Mouse (Mus musculus) spleen, postnatal 14 days (tissue): ENCODE results near the gene Lrrc29.
"Not testable (repeated sequence)": the region's sequence is repeated elsewhere in the genome, so short reads cannot be mapped to it uniquely, and the experiment has no call there.

Experiments used
- DNase-seq, 2 experiments: peaks; one replicate each; pipeline ENCODE4 v3.0.0; 2021 to 2022; ENCODE audit warnings: low spot score in 2 of 2

The Lrrc29 gene

GRCm38 (mm10) chr8:105291364-105291763 lies 34.7 kb downstream of the Lrrc29 start:
- not testable (repeated sequence) for DNase-seq

GRCm38 (mm10) chr8:105290554-105291314 lies 35.3 kb downstream of the Lrrc29 start:
- DNase-seq: peak; percentile 82 to 94

- no peak for DNase-seq
These were observed 36.1 kb downstream of the Lrrc29 start, which contains the start of gene 4931428F04Rik for GRCm38 (mm10) chr8:105289805-105290460. Gene 4931428F04Rik (minus strand): TSS chr8:105289864.

GRCm38 (mm10) chr8:105288958-105289732 lies 36.9 kb downstream of the Lrrc29 start:
- peak; percentile 84 to 90 for DNase-seq

- DNase-seq: no peak
These were observed 37.8 kb downstream of the Lrrc29 start for GRCm38 (mm10) chr8:105288231-105288630.

- no peak for DNase-seq
These were observed 39.2 kb downstream of the Lrrc29 start for GRCm38 (mm10) chr8:105286907-105287306.

GRCm38 (mm10) chr8:105285514-105285913 lies 40.6 kb downstream of the Lrrc29 start:
- no peak for DNase-seq

- DNase-seq: peak in 1 of 2 experiments; percentile 44
These were observed 43.0 kb downstream of the Lrrc29 start for GRCm38 (mm10) chr8:105283074-105283473.

- DNase-seq: no peak
These were observed 43.8 kb downstream of the Lrrc29 start for GRCm38 (mm10) chr8:105282239-105282638.

GRCm38 (mm10) chr8:105281821-105282220 lies 44.3 kb downstream of the Lrrc29 start:
- no peak for DNase-seq

- DNase-seq: no peak
These were observed 45.5 kb downstream of the Lrrc29 start for GRCm38 (mm10) chr8:105280567-105280966.

GRCm38 (mm10) chr8:105278911-105279334 lies 47.2 kb downstream of the Lrrc29 start:
- no peak for DNase-seq

GRCm38 (mm10) chr8:105276292-105277120 lies 49.6 kb downstream of the Lrrc29 start:
- DNase-seq: no peak

GRCm38 (mm10) chr8:105275840-105276239 lies 50.2 kb downstream of the Lrrc29 start, which contains the start of gene Nol3:
Gene Nol3 (plus strand): TSS chr8:105276140.
- no peak for DNase-seq

GRCm38 (mm10) chr8:105275387-105275786 lies 50.7 kb downstream of the Lrrc29 start:
- no peak for DNase-seq

- DNase-seq: no peak
These were observed 55.2 kb downstream of the Lrrc29 start for GRCm38 (mm10) chr8:105270916-105271186.

- DNase-seq: no peak
These were observed 55.8 kb downstream of the Lrrc29 start for GRCm38 (mm10) chr8:105270101-105270915.

- no peak for DNase-seq
These were observed 56.6 kb downstream of the Lrrc29 start, which contains the start of gene Hsf4 for GRCm38 (mm10) chr8:105269461-105269947. Gene Hsf4 (plus strand): TSS chr8:105269801.

GRCm38 (mm10) chr8:105269075-105269458 lies 57.0 kb downstream of the Lrrc29 start:
- DNase-seq: no peak

GRCm38 (mm10) chr8:105268342-105269074 lies 57.6 kb downstream of the Lrrc29 start:
- no peak for DNase-seq
